Mouse (Mus musculus) testis, adult 2 months (tissue): ENCODE measurements at regions not wholly inside any gene's neighbourhood (a gene's known extent, or its start where the extent isn't known, plus 50 kb on each side); places are given as distances from the start of the nearest gene placed in this dataset.

Experiments
- H3K27ac ChIP-seq: fragments of 200-500 bp; 2 replicates; pipeline ENCODE4 v1.5.1; 2012; ENCODE audit warnings: low read depth, low read length; ENCODE audit not compliant: control insufficient read depth, insufficient read depth
- H3K27me3 ChIP-seq: fragments of 200-500 bp; 2 replicates; pipeline ENCODE4 v1.6.1; 2012; ENCODE audit warnings: mild to moderate bottlenecking, low read length, moderate library complexity; ENCODE audit not compliant: control insufficient read depth, insufficient read depth
- H3K36me3 ChIP-seq: fragments of 200-500 bp; 2 replicates; pipeline ENCODE4 v1.6.1; 2012; ENCODE audit warnings: mild to moderate bottlenecking, low read length; ENCODE audit not compliant: control insufficient read depth, insufficient read depth
- H3K4me1 ChIP-seq: fragments of 200-500 bp; 2 replicates; pipeline ENCODE4 v1.6.1; 2012; ENCODE audit warnings: low read length; ENCODE audit not compliant: control insufficient read depth, insufficient read depth
- H3K4me3 ChIP-seq: fragments of 200-500 bp; 2 replicates; pipeline ENCODE4 v1.5.1; 2012; ENCODE audit warnings: low read depth, mild to moderate bottlenecking, low read length, moderate library complexity, mixed read lengths; ENCODE audit not compliant: control insufficient read depth
- CTCF ChIP-seq: fragments of 200-500 bp; IDR thresholded peaks from 2 replicates; pipeline ENCODE4 v1.5.1; 2012; ENCODE audit warnings: low read depth, mild to moderate bottlenecking, inconsistent platforms, low read length, moderate library complexity; ENCODE audit not compliant: control insufficient read depth, insufficient read depth, insufficient replicate concordance
- POLR2A ChIP-seq: fragments of 200-500 bp; IDR thresholded peaks from 2 replicates; pipeline ENCODE4 v1.6.1; 2012; ENCODE audit warnings: low read depth, mild to moderate bottlenecking, inconsistent platforms, low read length, moderate library complexity; ENCODE audit not compliant: control insufficient read depth

GRCm38 (mm10) chr7:136607278-136608120 is 286.9 kb upstream of the Mgmt start:
- H3K27me3 ChIP-seq: no peaks in the 10 kb centered on the region
- TF ChIP-seq POLR2A (no peak), CTCF (no peak)

GRCm38 (mm10) chr7:136613496-136613895 is 280.9 kb upstream of the Mgmt start:
- no peaks in the 10 kb centered on the region for H3K36me3 ChIP-seq
- H3K27ac ChIP-seq: no peak overlapping the region
- TF ChIP-seq POLR2A: no peak
- TF ChIP-seq CTCF: no peak
- H3K4me3 ChIP-seq: no peak overlapping the region
- H3K27me3 ChIP-seq: no peaks in the 10 kb centered on the region
- no peaks in the 10 kb centered on the region for H3K4me1 ChIP-seq

More at GRCm38 (mm10) chr7:136607278-136608120, 286.9 kb upstream of the Mgmt start:
- Histone ChIP-seq H3K27ac (no peak overlapping the region), H3K4me1 (no peaks in the 10 kb centered on the region), H3K4me3 (no peak overlapping the region), H3K36me3 (no peaks in the 10 kb centered on the region)

GRCm38 (mm10) chr7:136624496-136624895 is 269.9 kb upstream of the Mgmt start:
- Histone ChIP-seq H3K27ac (no peak overlapping the region), H3K4me1 (no peaks in the 10 kb centered on the region), H3K27me3 (no peaks in the 10 kb centered on the region), H3K4me3 (no peak overlapping the region), H3K36me3 (no peaks in the 10 kb centered on the region)
- no peak for TF ChIP-seq CTCF
- TF ChIP-seq POLR2A: no peak

GRCm38 (mm10) chr7:136631089-136631488 is 263.3 kb upstream of the Mgmt start:
- H3K27me3 ChIP-seq: no peaks in the 10 kb centered on the region
- H3K4me1 ChIP-seq: no peaks in the 10 kb centered on the region
- no peak overlapping the region for H3K4me3 ChIP-seq
- no peak for TF ChIP-seq CTCF
- H3K27ac ChIP-seq: no peak overlapping the region
- no peaks in the 10 kb centered on the region for H3K36me3 ChIP-seq

GRCm38 (mm10) chr7:136640160-136640559 is 254.3 kb upstream of the Mgmt start:
- TF ChIP-seq CTCF: no peak
- no peak for TF ChIP-seq POLR2A
- Histone ChIP-seq H3K27ac (no peak overlapping the region), H3K4me3 (no peak overlapping the region), H3K4me1 (no peaks in the 10 kb centered on the region), H3K36me3 (no peaks in the 10 kb centered on the region), H3K27me3 (no peaks in the 10 kb centered on the region)

GRCm38 (mm10) chr7:136640771-136641170 is 253.6 kb upstream of the Mgmt start:
- Histone ChIP-seq H3K4me1 (no peaks in the 10 kb centered on the region), H3K27ac (no peak overlapping the region), H3K27me3 (no peaks in the 10 kb centered on the region), H3K36me3 (no peaks in the 10 kb centered on the region), H3K4me3 (no peak overlapping the region)
- TF ChIP-seq CTCF: no peak
- no peak for TF ChIP-seq POLR2A

- Histone ChIP-seq H3K4me3 (no peak overlapping the region), H3K4me1 (no peaks in the 10 kb centered on the region), H3K36me3 (no peaks in the 10 kb centered on the region), H3K27ac (no peak overlapping the region), H3K27me3 (no peaks in the 10 kb centered on the region)
- TF ChIP-seq POLR2A: no peak
- TF ChIP-seq CTCF: no peak
Observed at GRCm38 (mm10) chr7:136649796-136650195, 244.6 kb upstream of the Mgmt start.

- Histone ChIP-seq H3K27me3 (no peaks in the 10 kb centered on the region), H3K4me1 (no peaks in the 10 kb centered on the region), H3K36me3 (no peaks in the 10 kb centered on the region), H3K27ac (no peak overlapping the region), H3K4me3 (no peak overlapping the region)
- no peak for TF ChIP-seq POLR2A
- TF ChIP-seq CTCF: no peak
Observed at GRCm38 (mm10) chr7:136659930-136660329, 234.5 kb upstream of the Mgmt start.
